Mouse (Mus musculus): ENCODE data around the gene Skint7. TPM values are rescaled to one million over a fixed set of nuclear protein-coding genes. Genes with fewer than 3 reads are reported as not detected.

Gene Skint7
- polyA plus RNA-seq (2014; fragmentation: Illumina TruSeq; extraction: RNeasy Lipid Tissue Mini Kit (QIAGEN cat#74804)): not detected

GRCm38 (mm10) chr4:111972623-111973022 is at the start of gene Skint7:
Gene Skint7 (plus strand): TSS chr4:111972923.

GRCm38 (mm10) chr4:112005969-112006368 is 33.2 kb downstream of the Skint7 start, which contains the start of gene Skint1:
Gene Skint1 (plus strand): TSS chr4:112006269.

Other genes starting within 250 kb of the Skint7 start
- gene Slc5a9, start 70.0 kb upstream of the Skint7 start, polyA plus RNA-seq (2014; fragmentation: Illumina TruSeq; extraction: RNeasy Lipid Tissue Mini Kit (QIAGEN cat#74804)): 0.46 TPM
- gene Skint8, start 53.5 kb upstream of the Skint7 start, polyA plus RNA-seq (2014; fragmentation: Illumina TruSeq; extraction: RNeasy Lipid Tissue Mini Kit (QIAGEN cat#74804)): not detected
- not detected for gene Skint1, start 33.3 kb downstream of the Skint7 start, polyA plus RNA-seq (2014; fragmentation: Illumina TruSeq; extraction: RNeasy Lipid Tissue Mini Kit (QIAGEN cat#74804))
- gene Skint4, start 99.1 kb downstream of the Skint7 start, polyA plus RNA-seq (2014; fragmentation: Illumina TruSeq; extraction: RNeasy Lipid Tissue Mini Kit (QIAGEN cat#74804)): not detected

Data from ovary, adult 10 weeks (tissue).